Mouse (Mus musculus): ENCODE measurements around the gene Nudt14. TPM values are rescaled to one million over a fixed set of nuclear protein-coding genes. Genes with fewer than 3 reads are reported as not detected.

Nudt14 gene
- total and polyA plus RNA-seq, 3 experiments = 17.7 to 23.9 (median 20.7) TPM

DNA sequence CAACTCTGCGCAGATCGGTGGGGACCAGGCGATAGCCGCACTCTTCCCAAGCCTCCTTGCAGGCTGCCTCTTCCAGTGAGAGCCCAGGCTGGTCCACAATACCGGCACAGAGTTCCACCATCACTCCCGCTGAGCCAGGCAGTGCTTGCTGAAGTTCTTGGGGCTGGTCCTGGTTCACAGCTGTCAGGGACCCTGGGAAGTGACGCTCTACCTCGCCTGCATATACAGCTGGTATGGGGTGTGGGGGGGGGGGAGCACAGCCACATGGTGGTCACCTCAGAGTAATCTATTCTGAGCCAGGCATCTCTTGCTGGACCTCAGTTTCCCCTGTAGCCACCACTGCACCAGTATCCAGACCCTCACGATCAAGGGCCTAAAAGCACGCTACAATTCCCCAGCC, 3.6 kb downstream of the Nudt14 start:
- dilution Hi-C loops (cut with MboI; ENCODE audit: extremely low pct_ligation_motif_present, extremely low pct_unique_long_range_greater_than_20kb, low sequenced_read_pairs) = no loop called here
- Histone ChIP-seq H3K79me2 (replicated peaks; ENCODE audit: control insufficient read depth, extremely low read depth, insufficient read depth, poor library complexity, severe bottlenecking) (no peaks in the 10 kb centered on the region), H3K9me3 (replicated peaks; ENCODE audit: low read length) (no peaks in the 10 kb centered on the region), H3K4me1 (ENCODE audit: control insufficient read depth in 1 of 2, insufficient read depth in 2 of 2) (peaks cover 12 to 33% of the 10 kb centered on the region in 2 experiments), H3K4me2 (ENCODE audit: insufficient read depth, low read depth, poor library complexity, severe bottlenecking) (no peak overlapping the region), H3K9ac (ENCODE audit: insufficient read depth, low read depth) (no peak overlapping the region), H3K27ac (ENCODE audit: insufficient read depth, low read depth) (no peak overlapping the region), H3K36me3 (replicated peaks in 1 of 2; ENCODE audit: control insufficient read depth in 1 of 2, insufficient read depth in 1 of 2, low read length in 1 of 2) (peaks cover 0 to 9% of the 10 kb centered on the region in 2 experiments), H3K4me3 (replicated peaks in 1 of 3; ENCODE audit: low read depth in 2 of 3, low read length in 2 of 3, poor library complexity in 1 of 3) (no peak overlapping the region), H3K27me3 (replicated peaks) (no peaks in the 10 kb centered on the region)
- in situ Hi-C loops (cut with MboI; ENCODE audit: low pct_ligation_motif_present, low pct_unique_long_range_greater_than_20kb, low sequenced_read_pairs) = no loop called here
- no peak for DNase-seq (ENCODE audit: extremely low read depth)
- no peak for TF ChIP-seq MAX (IDR thresholded peaks at IDR 0.05; ENCODE audit: low read length)
- no peak for TF ChIP-seq RAD21 (IDR thresholded peaks at IDR 0.05; ENCODE audit: low read depth, low read length)

DNA sequence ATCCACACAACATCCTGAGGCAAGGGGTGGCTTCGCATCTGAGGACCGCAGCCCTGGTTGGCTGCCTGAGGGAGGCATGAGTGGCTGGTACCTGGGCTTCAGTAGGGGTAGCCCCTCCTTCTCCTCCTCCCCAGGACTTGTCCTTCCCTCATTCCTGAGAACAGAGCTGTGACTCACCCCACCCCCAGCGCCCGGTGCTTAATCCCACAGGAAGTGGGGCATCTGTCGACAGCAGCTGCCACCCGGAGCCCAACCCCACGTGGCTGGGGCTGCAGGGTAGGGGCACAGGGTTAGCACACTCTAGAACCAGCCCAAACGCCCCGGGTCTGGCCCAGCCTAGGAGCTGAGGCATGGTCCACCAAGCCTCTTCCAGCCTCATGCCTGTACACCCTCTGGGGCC, 4.0 kb downstream of the Nudt14 start:
- in situ Hi-C loops (cut with MboI; ENCODE audit: low pct_ligation_motif_present, low pct_unique_long_range_greater_than_20kb, low sequenced_read_pairs) (no loop called here), dilution Hi-C loops (cut with MboI; ENCODE audit: extremely low pct_ligation_motif_present, extremely low pct_unique_long_range_greater_than_20kb, low sequenced_read_pairs) (no loop called here)
- Histone ChIP-seq H3K27ac (ENCODE audit: insufficient read depth, low read depth) (no peak overlapping the region), H3K36me3 (replicated peaks in 1 of 2; ENCODE audit: control insufficient read depth in 1 of 2, insufficient read depth in 1 of 2, low read length in 1 of 2) (peaks cover 0 to 9% of the 10 kb centered on the region in 2 experiments), H3K4me2 (ENCODE audit: insufficient read depth, low read depth, poor library complexity, severe bottlenecking) (no peak overlapping the region), H3K4me1 (ENCODE audit: control insufficient read depth in 1 of 2, insufficient read depth in 2 of 2) (peaks cover 12 to 38% of the 10 kb centered on the region in 2 experiments), H3K4me3 (replicated peaks in 1 of 3; ENCODE audit: low read depth in 2 of 3, low read length in 2 of 3, poor library complexity in 1 of 3) (no peak overlapping the region), H3K9me3 (replicated peaks; ENCODE audit: low read length) (no peaks in the 10 kb centered on the region), H3K9ac (ENCODE audit: insufficient read depth, low read depth) (no peak overlapping the region), H3K79me2 (replicated peaks; ENCODE audit: control insufficient read depth, extremely low read depth, insufficient read depth, poor library complexity, severe bottlenecking) (no peaks in the 10 kb centered on the region), H3K27me3 (replicated peaks) (no peaks in the 10 kb centered on the region)
- TF ChIP-seq GABPA (IDR thresholded peaks at IDR 0.05; ENCODE audit: insufficient replicate concordance, low read depth, low read length) (no peak), SIN3A (IDR thresholded peaks at IDR 0.05; ENCODE audit: low read length) (no peak), PAX5 (IDR thresholded peaks at IDR 0.05; ENCODE audit: low read length) (no peak), ETS1 (conservative IDR thresholded peaks at IDR 0.05; ENCODE audit: low read depth, low read length) (no peak), MEF2A (IDR thresholded peaks at IDR 0.05; ENCODE audit: borderline replicate concordance, low read depth, low read length) (no peak), USF1 (IDR thresholded peaks at IDR 0.05; ENCODE audit: low read depth, low read length) (no peak), MAFK (IDR thresholded peaks at IDR 0.05; ENCODE audit: insufficient replicate concordance, low read length) (no peak), USF2 (conservative IDR thresholded peaks at IDR 0.05; ENCODE audit: low read depth, low read length) (no peak), UBTF (IDR thresholded peaks at IDR 0.05; ENCODE audit: low read depth, low read length) (no peak), SMC3 (IDR thresholded peaks at IDR 0.05; ENCODE audit: low read depth, low read length) (no peak), RAD21 (IDR thresholded peaks at IDR 0.05; ENCODE audit: low read depth, low read length) (no peak), MXI1 (IDR thresholded peaks at IDR 0.05; ENCODE audit: low read depth, low read length) (no peak), IRF4 (IDR thresholded peaks at IDR 0.05; ENCODE audit: low read depth, low read length) (no peak), CTCF (conservative IDR thresholded peaks at IDR 0.05 in 1 of 2, IDR thresholded peaks at IDR 0.05 in 1 of 2; ENCODE audit: low read depth in 2 of 2, low read length in 2 of 2) (no peak), NELFE (IDR thresholded peaks at IDR 0.05; ENCODE audit: low read depth, low read length) (no peak), HCFC1 (IDR thresholded peaks at IDR 0.05; ENCODE audit: low read depth, low read length) (no peak), ELF1 (IDR thresholded peaks at IDR 0.05; ENCODE audit: low read depth, low read length) (no peak)
- DNase-seq (ENCODE audit: extremely low read depth) = no peak
